Mouse (Mus musculus) stomach, embryonic 16.5 days (tissue): Measurements from ENCODE around the gene Gm18596. TPM values are rescaled to one million over a fixed set of nuclear protein-coding genes. Genes with fewer than 3 reads are reported as not detected.

Experiments
- polyA plus RNA-seq: library from polyadenylated mRNA; unstranded; fragments of >200 nt; fragmentation: Nextera tagmentation; extraction: Ambion mirVana; gene quantifications from 2 replicates; pipeline ENCODE4 v1.2.1, GENCODE M21; 2015

The Gm18596 gene
- polyA plus RNA-seq, 1 experiment from 2014 or later, result not detected

Other genes with a start within 250 kb of the Gm18596 start
- gene Fam207a, start 226.9 kb downstream of the Gm18596 start, polyA plus RNA-seq, result 29.7 and 31.0 TPM in 2 replicates
- 6.7 and 8.3 TPM in 2 replicates for gene Itgb2, start 212.4 kb downstream of the Gm18596 start, polyA plus RNA-seq
- gene Pttg1ip, start 160.9 kb downstream of the Gm18596 start, polyA plus RNA-seq, result 210 and 244 TPM in 2 replicates
- gene Sumo3, start 136.5 kb downstream of the Gm18596 start, polyA plus RNA-seq, result 324 and 327 TPM in 2 replicates
- 4.4 and 10.1 TPM in 2 replicates for gene Gm49325, start 136.4 kb downstream of the Gm18596 start, polyA plus RNA-seq
- 78.0 and 82.4 TPM in 2 replicates for gene Ube2g2, start 120.4 kb downstream of the Gm18596 start, polyA plus RNA-seq
- gene Tspear, start 56.1 kb downstream of the Gm18596 start, polyA plus RNA-seq, result 0.96 and 1.5 TPM in 2 replicates
- gene Gm19402, start 51.9 kb downstream of the Gm18596 start, polyA plus RNA-seq, result not detected in 2 replicates
- not detected in 2 replicates for gene Gm9508, start 45.4 kb downstream of the Gm18596 start, polyA plus RNA-seq
- not detected in 2 replicates for gene Gm10272, start 36.0 kb downstream of the Gm18596 start, polyA plus RNA-seq
- gene Gm10024, start 31.2 kb downstream of the Gm18596 start, polyA plus RNA-seq, result 0.27 TPM in 1 of 2 replicates, not detected in the other
- gene Gm10142, start 26.8 kb downstream of the Gm18596 start, polyA plus RNA-seq, result not detected in 2 replicates
- gene Krtap12-1, start 22.0 kb downstream of the Gm18596 start, polyA plus RNA-seq, result not detected in 2 replicates
- not detected in 2 replicates for gene Gm10100, start 16.2 kb downstream of the Gm18596 start, polyA plus RNA-seq
- gene Gm9736, start 8.7 kb upstream of the Gm18596 start, polyA plus RNA-seq, result not detected in 2 replicates
- not detected in 2 replicates for gene Gm3233, start 17.0 kb upstream of the Gm18596 start, polyA plus RNA-seq
- gene Gm3238, start 28.7 kb upstream of the Gm18596 start, polyA plus RNA-seq, result not detected in 2 replicates
- gene Gm7138, start 34.3 kb upstream of the Gm18596 start, polyA plus RNA-seq, result not detected in 2 replicates
- not detected in 2 replicates for gene Gm3250, start 39.9 kb upstream of the Gm18596 start, polyA plus RNA-seq
- not detected in 2 replicates for gene Gm7137, start 45.6 kb upstream of the Gm18596 start, polyA plus RNA-seq
- gene Gm9639, start 52.4 kb upstream of the Gm18596 start, polyA plus RNA-seq, result not detected in 2 replicates
- not detected in 2 replicates for gene Gm19668, start 56.5 kb upstream of the Gm18596 start, polyA plus RNA-seq
- not detected in 2 replicates for gene Gm9507, start 69.2 kb upstream of the Gm18596 start, polyA plus RNA-seq
- gene Gm2696, start 72.0 kb upstream of the Gm18596 start, polyA plus RNA-seq, result not detected in 2 replicates
- gene Krtap10-4, start 84.5 kb upstream of the Gm18596 start, polyA plus RNA-seq, result not detected in 2 replicates
- not detected in 2 replicates for gene Krtap10-10, start 93.3 kb upstream of the Gm18596 start, polyA plus RNA-seq
- not detected in 2 replicates for gene Gm36176, start 104.2 kb upstream of the Gm18596 start, polyA plus RNA-seq
- gene Gm10318, start 110.2 kb upstream of the Gm18596 start, polyA plus RNA-seq, result not detected in 2 replicates
- gene Gm3285, start 119.3 kb upstream of the Gm18596 start, polyA plus RNA-seq, result not detected in 2 replicates
- gene Lrrc3, start 159.9 kb upstream of the Gm18596 start, polyA plus RNA-seq, result 5.8 and 6.7 TPM in 2 replicates
- 1.1 and 1.5 TPM in 2 replicates for gene Trpm2, start 227.9 kb upstream of the Gm18596 start, polyA plus RNA-seq
- gene 1810043G02Rik, start 235.9 kb upstream of the Gm18596 start, polyA plus RNA-seq, result 24.8 and 25.2 TPM in 2 replicates